Mouse (Mus musculus): Measurements from ENCODE around the gene Lgalsl. TPM values are rescaled to one million over a fixed set of nuclear protein-coding genes. Genes with fewer than 3 reads are reported as not detected.
A peak's percentile ranks its signal among the peaks of the same experiment; 100 is the strongest.

Gene Lgalsl
- total and polyA plus RNA-seq, 3 experiments, result 11.9 to 21.1 TPM; not detected in 1

DNA sequence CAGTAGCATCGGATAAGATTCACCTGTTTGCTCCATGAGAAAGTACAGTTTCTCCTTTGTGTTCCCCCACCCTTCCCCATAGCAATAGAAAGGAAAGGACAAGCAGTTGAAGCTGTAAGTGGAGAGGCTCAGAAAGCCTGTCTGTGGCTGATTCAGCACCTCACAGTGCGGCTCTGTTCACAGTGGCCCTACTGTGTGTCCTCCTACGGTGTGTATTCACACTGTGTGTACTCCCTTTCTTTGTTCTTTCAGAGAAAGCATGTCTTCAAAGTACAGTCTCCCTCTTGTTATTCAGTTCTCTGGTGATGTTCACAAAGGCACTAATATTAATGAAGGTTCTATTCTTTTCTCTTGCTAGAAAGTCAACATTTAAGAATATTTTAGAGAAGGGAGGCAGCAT lies 38.2 kb downstream of the Lgalsl start:
- TF ChIP-seq E2F4 (IDR thresholded peaks at IDR 0.05; ENCODE audit: borderline replicate concordance, low read depth, low read length), result no peak
- no peak for TF ChIP-seq POLR2AphosphoS5 (IDR thresholded peaks at IDR 0.05; ENCODE audit: borderline replicate concordance, low read depth, low read length)
- TF ChIP-seq SIN3A (IDR thresholded peaks at IDR 0.05; ENCODE audit: low read length), result no peak
- TF ChIP-seq ZKSCAN1 (IDR thresholded peaks at IDR 0.05; ENCODE audit: low read depth, low read length), result peak; percentile 61; the same call in 1 of the 2 replicates
- TF ChIP-seq MAX (IDR thresholded peaks at IDR 0.05; ENCODE audit: low read length), result no peak
- no peak for TF ChIP-seq BHLHE40 (IDR thresholded peaks at IDR 0.05; ENCODE audit: borderline replicate concordance, low read depth, low read length)
- Histone ChIP-seq H3K9me3 (replicated peaks; ENCODE audit: insufficient read depth, low read length) (no peaks in the 10 kb centered on the region), H3K4me1 (ENCODE audit: control insufficient read depth in 1 of 2, insufficient read depth in 2 of 2, low read length in 2 of 2) (no peaks in the 10 kb centered on the region), H3K27me3 (ENCODE audit: control insufficient read depth in 1 of 2, insufficient read depth in 2 of 2, low read length in 2 of 2) (peaks cover 0 to 4% of the 10 kb centered on the region in 2 experiments; a peak in 3 of 4 replicates), H3K4me3 (ENCODE audit: control insufficient read depth in 1 of 2, insufficient read depth in 1 of 2, low read depth in 2 of 2, low read length in 2 of 2) (no peak overlapping the region), H3K36me3 (ENCODE audit: control insufficient read depth in 1 of 2, insufficient read depth in 2 of 2, low read length in 2 of 2) (no peaks in the 10 kb centered on the region), H3K9ac (ENCODE audit: control insufficient read depth, low read depth, low read length, poor library complexity, severe bottlenecking) (no peak overlapping the region), H3K27ac (ENCODE audit: control insufficient read depth, low read depth, low read length) (no peak overlapping the region), H3K79me2 (ENCODE audit: control insufficient read depth, insufficient read depth, low read length, poor library complexity) (no peaks in the 10 kb centered on the region)
- DNase-seq (ENCODE audit: low read depth, low spot score), result no peak

GRCm38 (mm10) chr11:20791334-20791733 lies 39.5 kb downstream of the Lgalsl start:
- TF ChIP-seq EP300 (IDR thresholded peaks at IDR 0.05; ENCODE audit: low read depth in 1 of 2, low read length in 2 of 2), result no peak
- TF ChIP-seq USF1 (IDR thresholded peaks at IDR 0.05; ENCODE audit: low read depth, low read length), result no peak
- TF ChIP-seq SMC3 (IDR thresholded peaks at IDR 0.05; ENCODE audit: low read depth, low read length), result no peak
- no peak for TF ChIP-seq MAFK (IDR thresholded peaks at IDR 0.05; ENCODE audit: borderline replicate concordance, low read depth, low read length)
- DNase-seq (ENCODE audit: low read depth, low spot score), result no peak
- peaks cover 0 to 4% of the 10 kb centered on the region in 2 experiments; a peak in 3 of 4 replicates for H3K27me3 ChIP-seq (ENCODE audit: control insufficient read depth in 1 of 2, insufficient read depth in 2 of 2, low read length in 2 of 2)
- no peak overlapping the region for H3K4me3 ChIP-seq (ENCODE audit: control insufficient read depth in 1 of 2, insufficient read depth in 1 of 2, low read depth in 2 of 2, low read length in 2 of 2)
- no peaks in the 10 kb centered on the region for H3K36me3 ChIP-seq (ENCODE audit: control insufficient read depth in 1 of 2, insufficient read depth in 2 of 2, low read length in 2 of 2)
- no peaks in the 10 kb centered on the region for H3K79me2 ChIP-seq (ENCODE audit: control insufficient read depth, insufficient read depth, low read length, poor library complexity)
- no peak overlapping the region for H3K9ac ChIP-seq (ENCODE audit: control insufficient read depth, low read depth, low read length, poor library complexity, severe bottlenecking)
- H3K9me3 ChIP-seq (replicated peaks; ENCODE audit: insufficient read depth, low read length), result no peaks in the 10 kb centered on the region
- no peak overlapping the region for H3K27ac ChIP-seq (ENCODE audit: control insufficient read depth, low read depth, low read length)
- H3K4me1 ChIP-seq (ENCODE audit: control insufficient read depth in 1 of 2, insufficient read depth in 2 of 2, low read length in 2 of 2), result no peaks in the 10 kb centered on the region

GRCm38 (mm10) chr11:20789015-20789414 lies 41.8 kb downstream of the Lgalsl start:
- H3K79me2 ChIP-seq (ENCODE audit: control insufficient read depth, insufficient read depth, low read length, poor library complexity), result no peaks in the 10 kb centered on the region
- peaks cover 0 to 6% of the 10 kb centered on the region in 2 experiments for H3K27me3 ChIP-seq (ENCODE audit: control insufficient read depth in 1 of 2, insufficient read depth in 2 of 2, low read length in 2 of 2)
- no peak for TF ChIP-seq ZNF384 (IDR thresholded peaks at IDR 0.05; ENCODE audit: low read depth, low read length)
- no peak for TF ChIP-seq MAFK (IDR thresholded peaks at IDR 0.05; ENCODE audit: borderline replicate concordance, low read depth, low read length)
- TF ChIP-seq MXI1 (IDR thresholded peaks at IDR 0.05; ENCODE audit: low read depth, low read length), result no peak
- no peak for TF ChIP-seq MYB (IDR thresholded peaks at IDR 0.05; ENCODE audit: low read depth, low read length)
- TF ChIP-seq CHD1 (IDR thresholded peaks at IDR 0.05; ENCODE audit: low read depth, low read length), result no peak
- no peak for TF ChIP-seq GABPA (IDR thresholded peaks at IDR 0.05; ENCODE audit: low read depth, low read length)
- TF ChIP-seq TCF12 (IDR thresholded peaks at IDR 0.05; ENCODE audit: low read depth, low read length), result no peak
- no peak for TF ChIP-seq JUND (IDR thresholded peaks at IDR 0.05; ENCODE audit: low read depth, low read length)
- TF ChIP-seq ZKSCAN1 (IDR thresholded peaks at IDR 0.05; ENCODE audit: low read depth, low read length), result no peak
- no peak for TF ChIP-seq KAT2A (conservative IDR thresholded peaks at IDR 0.05; ENCODE audit: low read depth, low read length)
- TF ChIP-seq NELFE (IDR thresholded peaks at IDR 0.05; ENCODE audit: low read depth, low read length), result no peak
- no peaks in the 10 kb centered on the region for H3K36me3 ChIP-seq (ENCODE audit: control insufficient read depth in 1 of 2, insufficient read depth in 2 of 2, low read length in 2 of 2)
- DNase-seq (ENCODE audit: low read depth, low spot score), result no peak
- H3K4me3 ChIP-seq (ENCODE audit: control insufficient read depth in 1 of 2, insufficient read depth in 1 of 2, low read depth in 2 of 2, low read length in 2 of 2), result no peak overlapping the region
- H3K4me1 ChIP-seq (ENCODE audit: control insufficient read depth in 1 of 2, insufficient read depth in 2 of 2, low read length in 2 of 2), result no peaks in the 10 kb centered on the region
- no peak overlapping the region for H3K9ac ChIP-seq (ENCODE audit: control insufficient read depth, low read depth, low read length, poor library complexity, severe bottlenecking)
- no peak overlapping the region for H3K27ac ChIP-seq (ENCODE audit: control insufficient read depth, low read depth, low read length)
- no peaks in the 10 kb centered on the region for H3K9me3 ChIP-seq (replicated peaks; ENCODE audit: insufficient read depth, low read length)

Measured in MEL (cell line).